Mouse (Mus musculus): ENCODE measurements at regions not wholly inside any gene's neighbourhood (a gene's known extent, or its start where the extent isn't known, plus 50 kb on each side); places are given as distances from the start of the nearest gene placed in this dataset.

- WGBS = 67% methylated on average over 5 of the region's 5 CpGs
- Histone ChIP-seq H3K4me3 (ENCODE audit: insufficient read depth, low read depth, low read length) (no peak overlapping the region), H3K36me3 (ENCODE audit: control insufficient read depth, insufficient read depth, low read length) (no peaks in the 10 kb centered on the region), H3K27ac (ENCODE audit: insufficient read depth, low read depth, low read length) (no peak overlapping the region), H3K4me1 (ENCODE audit: control insufficient read depth, insufficient read depth, low read length) (no peaks in the 10 kb centered on the region), H3K27me3 (replicated peaks; ENCODE audit: control insufficient read depth, insufficient read depth, low read length) (no peaks in the 10 kb centered on the region)
- no peak for DNase-seq
- TF ChIP-seq POLR2A (IDR thresholded peaks at IDR 0.05; ENCODE audit: low read depth, low read length) (no peak), CTCF (conservative IDR thresholded peaks at IDR 0.05; ENCODE audit: insufficient read depth, insufficient read length, low read depth, low read length) (no peak)
These were observed 58.3 kb upstream of the N6amt1 start for GRCm38 (mm10) chr16:87295727-87296126.

- Histone ChIP-seq H3K27me3 (replicated peaks; ENCODE audit: control insufficient read depth, insufficient read depth, low read length) (no peaks in the 10 kb centered on the region), H3K36me3 (ENCODE audit: control insufficient read depth, insufficient read depth, low read length) (no peaks in the 10 kb centered on the region), H3K4me1 (ENCODE audit: control insufficient read depth, insufficient read depth, low read length) (no peaks in the 10 kb centered on the region), H3K27ac (ENCODE audit: insufficient read depth, low read depth, low read length) (no peak overlapping the region), H3K4me3 (ENCODE audit: insufficient read depth, low read depth, low read length) (no peak overlapping the region)
- WGBS = 95% methylated on average over 1 of the region's 1 CpGs
- no peak for TF ChIP-seq CTCF (conservative IDR thresholded peaks at IDR 0.05; ENCODE audit: insufficient read depth, insufficient read length, low read depth, low read length)
- TF ChIP-seq POLR2A (IDR thresholded peaks at IDR 0.05; ENCODE audit: low read depth, low read length) = no peak
- DNase-seq = no peak
These were observed 61.2 kb upstream of the N6amt1 start for GRCm38 (mm10) chr16:87292826-87293225.

GRCm38 (mm10) chr16:87291716-87292115 is 62.3 kb upstream of the N6amt1 start:
- H3K27ac ChIP-seq (ENCODE audit: insufficient read depth, low read depth, low read length) = no peak overlapping the region
- 44% methylated on average over 2 of the region's 2 CpGs for WGBS
- peak; percentile 16 for DNase-seq
- TF ChIP-seq POLR2A (IDR thresholded peaks at IDR 0.05; ENCODE audit: low read depth, low read length) = no peak
- no peak for TF ChIP-seq CTCF (conservative IDR thresholded peaks at IDR 0.05; ENCODE audit: insufficient read depth, insufficient read length, low read depth, low read length)
- no peak overlapping the region for H3K4me3 ChIP-seq (ENCODE audit: insufficient read depth, low read depth, low read length)
- H3K4me1 ChIP-seq (ENCODE audit: control insufficient read depth, insufficient read depth, low read length) = no peaks in the 10 kb centered on the region
- H3K36me3 ChIP-seq (ENCODE audit: control insufficient read depth, insufficient read depth, low read length) = no peaks in the 10 kb centered on the region
- H3K27me3 ChIP-seq (replicated peaks; ENCODE audit: control insufficient read depth, insufficient read depth, low read length) = no peaks in the 10 kb centered on the region

GRCm38 (mm10) chr16:87285639-87286038 is 68.3 kb upstream of the N6amt1 start:
- WGBS = 40% methylated on average over 2 of the region's 2 CpGs
- peak; percentile 90 for DNase-seq
- TF ChIP-seq POLR2A (IDR thresholded peaks at IDR 0.05; ENCODE audit: low read depth, low read length) (no peak), CTCF (conservative IDR thresholded peaks at IDR 0.05; ENCODE audit: insufficient read depth, insufficient read length, low read depth, low read length) (no peak)
- Histone ChIP-seq H3K4me1 (ENCODE audit: control insufficient read depth, insufficient read depth, low read length) (peaks cover 9% of the 10 kb centered on the region; the same call in 1 of the 2 replicates), H3K27me3 (replicated peaks; ENCODE audit: control insufficient read depth, insufficient read depth, low read length) (no peaks in the 10 kb centered on the region), H3K27ac (ENCODE audit: insufficient read depth, low read depth, low read length) (peak overlapping the region; percentile 97), H3K4me3 (ENCODE audit: insufficient read depth, low read depth, low read length) (no peak overlapping the region), H3K36me3 (ENCODE audit: control insufficient read depth, insufficient read depth, low read length) (no peaks in the 10 kb centered on the region)

- Histone ChIP-seq H3K4me3 (ENCODE audit: insufficient read depth, low read depth, low read length) (no peak overlapping the region), H3K27ac (ENCODE audit: insufficient read depth, low read depth, low read length) (peak overlapping the region; percentile 45), H3K27me3 (replicated peaks; ENCODE audit: control insufficient read depth, insufficient read depth, low read length) (no peaks in the 10 kb centered on the region), H3K36me3 (ENCODE audit: control insufficient read depth, insufficient read depth, low read length) (no peaks in the 10 kb centered on the region), H3K4me1 (ENCODE audit: control insufficient read depth, insufficient read depth, low read length) (peaks cover 9% of the 10 kb centered on the region; the same call in 1 of the 2 replicates)
- DNase-seq = peak; percentile 67
- TF ChIP-seq CTCF (conservative IDR thresholded peaks at IDR 0.05; ENCODE audit: insufficient read depth, insufficient read length, low read depth, low read length) (peak; percentile 22; the same call in 1 of the 2 replicates), POLR2A (IDR thresholded peaks at IDR 0.05; ENCODE audit: low read depth, low read length) (no peak)
- 41% methylated on average over 7 of the region's 7 CpGs for WGBS
These were observed 69.0 kb upstream of the N6amt1 start for GRCm38 (mm10) chr16:87284835-87285510.

GRCm38 (mm10) chr16:87278518-87278917 is 75.5 kb upstream of the N6amt1 start:
- no peak for DNase-seq
- TF ChIP-seq CTCF (conservative IDR thresholded peaks at IDR 0.05; ENCODE audit: insufficient read depth, insufficient read length, low read depth, low read length) (no peak), POLR2A (IDR thresholded peaks at IDR 0.05; ENCODE audit: low read depth, low read length) (no peak)
- 72% methylated on average over 1 of the region's 1 CpGs for WGBS
- no peaks in the 10 kb centered on the region for H3K27me3 ChIP-seq (replicated peaks; ENCODE audit: control insufficient read depth, insufficient read depth, low read length)
- no peaks in the 10 kb centered on the region for H3K36me3 ChIP-seq (ENCODE audit: control insufficient read depth, insufficient read depth, low read length)
- no peaks in the 10 kb centered on the region for H3K4me1 ChIP-seq (ENCODE audit: control insufficient read depth, insufficient read depth, low read length)
- H3K27ac ChIP-seq (ENCODE audit: insufficient read depth, low read depth, low read length) = no peak overlapping the region
- H3K4me3 ChIP-seq (ENCODE audit: insufficient read depth, low read depth, low read length) = no peak overlapping the region

- no peak for DNase-seq
- H3K27me3 ChIP-seq (replicated peaks; ENCODE audit: control insufficient read depth, insufficient read depth, low read length) = no peaks in the 10 kb centered on the region
- TF ChIP-seq POLR2A (IDR thresholded peaks at IDR 0.05; ENCODE audit: low read depth, low read length) = no peak
- no peak for TF ChIP-seq CTCF (conservative IDR thresholded peaks at IDR 0.05; ENCODE audit: insufficient read depth, insufficient read length, low read depth, low read length)
These were observed 81.6 kb upstream of the N6amt1 start for GRCm38 (mm10) chr16:87272363-87272762.

More at GRCm38 (mm10) chr16:87272363-87272762, 81.6 kb upstream of the N6amt1 start:
- Histone ChIP-seq H3K4me3 (ENCODE audit: insufficient read depth, low read depth, low read length) (no peak overlapping the region), H3K4me1 (ENCODE audit: control insufficient read depth, insufficient read depth, low read length) (no peaks in the 10 kb centered on the region), H3K27ac (ENCODE audit: insufficient read depth, low read depth, low read length) (no peak overlapping the region), H3K36me3 (ENCODE audit: control insufficient read depth, insufficient read depth, low read length) (no peaks in the 10 kb centered on the region)
- 81% methylated on average over 5 of the region's 5 CpGs for WGBS

All from kidney, adult 2 months (tissue).